Mouse (Mus musculus) liver (tissue): ENCODE results near the gene Ptger3.

Experiments used
- DNase-seq: peaks from one replicate; pipeline ENCODE4 v3.0.0-alpha.2; 2020; ENCODE audit warnings: mixed read lengths

Ptger3 gene

GRCm38 (mm10) chr3:157566725-157567565 lies at the start of gene Ptger3:
Ptger3 (plus strand) TSS chr3:157566892.
- DNase-seq = peak; percentile 62

GRCm38 (mm10) chr3:157517992-157518391 lies 48.7 kb upstream of the Ptger3 start:
- peak; percentile 28 for DNase-seq

- DNase-seq = peak; percentile 22
These were observed 46.3 kb upstream of the Ptger3 start for GRCm38 (mm10) chr3:157520433-157520832.

GRCm38 (mm10) chr3:157523834-157524233 lies 42.9 kb upstream of the Ptger3 start:
- DNase-seq = no peak

- no peak for DNase-seq
These were observed 35.1 kb upstream of the Ptger3 start for GRCm38 (mm10) chr3:157531585-157531984.

- peak; percentile 92 for DNase-seq
These were observed 32.5 kb upstream of the Ptger3 start, which contains the start of gene Zranb2 for GRCm38 (mm10) chr3:157533964-157534785. Zranb2 (plus strand) TSS chr3:157534160.

GRCm38 (mm10) chr3:157534786-157535415 lies 31.8 kb upstream of the Ptger3 start:
- peak; percentile 37 for DNase-seq

GRCm38 (mm10) chr3:157549323-157549722 lies 17.4 kb upstream of the Ptger3 start:
- DNase-seq = no peak

- DNase-seq = no peak
These were observed 16.7 kb upstream of the Ptger3 start for GRCm38 (mm10) chr3:157549758-157550600.

- no peak for DNase-seq
These were observed 1.5 kb upstream of the Ptger3 start for GRCm38 (mm10) chr3:157565196-157565595.

GRCm38 (mm10) chr3:157567566-157568132 lies 957 bp downstream of the Ptger3 start:
- no peak for DNase-seq

GRCm38 (mm10) chr3:157572011-157572410 lies 5.3 kb downstream of the Ptger3 start:
- no peak for DNase-seq

- peak; percentile 49 for DNase-seq
These were observed 9.0 kb downstream of the Ptger3 start for GRCm38 (mm10) chr3:157575441-157576342.

- DNase-seq = peak; percentile 48
These were observed 9.6 kb downstream of the Ptger3 start for GRCm38 (mm10) chr3:157576343-157576722.

GRCm38 (mm10) chr3:157576862-157577261 lies 10.2 kb downstream of the Ptger3 start:
- DNase-seq = no peak

GRCm38 (mm10) chr3:157578469-157579170 lies 11.9 kb downstream of the Ptger3 start:
- DNase-seq = no peak

GRCm38 (mm10) chr3:157579376-157579775 lies 12.7 kb downstream of the Ptger3 start:
- no peak for DNase-seq

GRCm38 (mm10) chr3:157580299-157580698 lies 13.6 kb downstream of the Ptger3 start:
- DNase-seq = peak; percentile 48

GRCm38 (mm10) chr3:157581755-157582154 lies 15.1 kb downstream of the Ptger3 start:
- DNase-seq = peak; percentile 43
